Comparison of ENCODE assay signal across 25 mouse cellular contexts in genomic region chr19:3532717-3533260, GRCm38 (mm10). TPM values are rescaled to one million over a fixed set of nuclear protein-coding genes. Genes with fewer than 3 reads are reported as not detected.
DNase-seq lines count a peak whose midpoint lies in the region; ATAC-seq and TF ChIP-seq lines count a peak whose summit lies in the region.
"Had no signal": no experiment of that assay in that cellular context is flagged by ENCODE, and none has a peak within 500 bp of the region (broad histone marks: within the 10 kb centered on the region; RNA-seq: fewer than 3 reads in every experiment).

No protein-coding gene starts in this region.

- no peaks in the 10 kb centered on the region for H3K9me3 ChIP-seq in CH12.LX (replicated peaks; ENCODE audit: low read length)
- H3K9me3 ChIP-seq in E14TG2a.4 (ENCODE audit: low read length), result no peaks in the 10 kb centered on the region
- no peaks in the 10 kb centered on the region for H3K9me3 ChIP-seq in ES-E14 (ENCODE audit: control insufficient read depth, insufficient read depth, low read depth, low read length)
- H3K9me3 ChIP-seq: embryonic facial prominence, embryonic 10.5 days; embryonic facial prominence, embryonic 13.5 days; forebrain, embryonic 12.5 days; forebrain, embryonic 15.5 days; G1E; hindbrain, embryonic 12.5 days; hindbrain, embryonic 15.5 days had no signal

- H3K36me3 ChIP-seq in CH12.LX (replicated peaks in 1 of 2; ENCODE audit: control insufficient read depth in 1 of 2, insufficient read depth in 1 of 2, low read length in 1 of 2) (peaks cover 0 to 20% of the 10 kb centered on the region in 2 experiments), E14TG2a.4 (ENCODE audit: insufficient read depth, low read length) (peaks cover 36% of the 10 kb centered on the region; the same call in 1 of the 2 replicates), ES-E14 (ENCODE audit: control insufficient read depth, insufficient read depth, low read length, poor library complexity, severe bottlenecking) (no peaks in the 10 kb centered on the region)
- H3K36me3 ChIP-seq: hindbrain, embryonic 12.5 days; hindbrain, embryonic 15.5 days had no signal

- peaks cover 33 to 81% of the 10 kb centered on the region in 2 experiments for H3K4me1 ChIP-seq in CH12.LX (ENCODE audit: control insufficient read depth in 1 of 2, insufficient read depth in 2 of 2)
- peaks cover 80% of the 10 kb centered on the region for H3K4me1 ChIP-seq in E14TG2a.4 (replicated peaks; ENCODE audit: low read depth, low read length)
- H3K4me1 ChIP-seq in ES-E14 (ENCODE audit: control insufficient read depth in 2 of 2, insufficient read depth in 2 of 2, low read length in 2 of 2, poor library complexity in 1 of 2), result peaks cover 0 to 11% of the 10 kb centered on the region in 2 experiments; a peak in 2 of 4 replicates
- H3K4me1 ChIP-seq: forebrain, embryonic 12.5 days; forebrain, embryonic 15.5 days; hindbrain, embryonic 12.5 days; hindbrain, embryonic 15.5 days had no signal

- no peak for DNase-seq in CH12.LX (ENCODE audit: extremely low read depth)
- DNase-seq in ES-E14 (ENCODE audit: low read depth, low spot score), result no peak
- peak; percentile 85 for DNase-seq in ZHBTc4 (ENCODE audit: low read depth, low spot score)
- DNase-seq in layer of hippocampus, postnatal 36 days, result no peak
- DNase-seq: adrenal gland, postnatal 10 days; adrenal gland, postnatal 36 days; cerebellum, adult 18-20 months; cerebellum, adult 9-11 months; cerebellum, postnatal 25 days; embryo, embryonic 11 days; gastrocnemius, postnatal 25 days had no signal

- TF ChIP-seq CTCF in CH12.LX (conservative IDR thresholded peaks at IDR 0.05 in 1 of 2, IDR thresholded peaks at IDR 0.05 in 1 of 2; ENCODE audit: low read depth in 2 of 2, low read length in 2 of 2) (no peak), E14TG2a.4 (conservative IDR thresholded peaks at IDR 0.05; ENCODE audit: low read length) (no peak)

- no peak for TF ChIP-seq POLR2A in CH12.LX (IDR thresholded peaks at IDR 0.05; ENCODE audit: low read depth, low read length)

- no peak for TF ChIP-seq RAD21 in CH12.LX (IDR thresholded peaks at IDR 0.05; ENCODE audit: low read depth, low read length)

- in situ Hi-C loops in CH12.LX (cut with MboI; ENCODE audit: low pct_ligation_motif_present, low pct_unique_long_range_greater_than_20kb, low sequenced_read_pairs), result no loop called here
- in situ Hi-C loops in ES-E14 (cut with MboI; ENCODE audit: low sequenced_read_pairs in 2 of 2, unreplicated experiment in 2 of 2), result no loop called here

- peak overlapping the region; percentile 39 for H3K4me2 ChIP-seq in CH12.LX (ENCODE audit: insufficient read depth, low read depth, poor library complexity, severe bottlenecking)
- H3K4me2 ChIP-seq: embryonic facial prominence, embryonic 13.5 days; forebrain, embryonic 12.5 days; forebrain, embryonic 15.5 days; heart, embryonic 11.5 days; hindbrain, embryonic 12.5 days; hindbrain, embryonic 15.5 days had no signal

- H3K27me3 ChIP-seq in CH12.LX (replicated peaks) (no peaks in the 10 kb centered on the region), E14TG2a.4 (ENCODE audit: insufficient read depth, low read length) (no peaks in the 10 kb centered on the region)
- H3K27me3 ChIP-seq: embryonic facial prominence, embryonic 13.5 days; forebrain, embryonic 12.5 days; forebrain, embryonic 15.5 days; hindbrain, embryonic 12.5 days; hindbrain, embryonic 15.5 days; Patski had no signal

- dilution Hi-C loops in CH12.LX (cut with MboI; ENCODE audit: extremely low pct_ligation_motif_present, extremely low pct_unique_long_range_greater_than_20kb, low sequenced_read_pairs), result no loop called here

- no peak for TF ChIP-seq EP300 in CH12.LX (IDR thresholded peaks at IDR 0.05; ENCODE audit: low read length)

- H3K79me2 ChIP-seq in CH12.LX (replicated peaks; ENCODE audit: control insufficient read depth, extremely low read depth, insufficient read depth, poor library complexity, severe bottlenecking), result peaks cover 65% of the 10 kb centered on the region

- peak overlapping the region in 1 of 3 experiments; percentile 6 for H3K4me3 ChIP-seq in CH12.LX (replicated peaks in 1 of 3; ENCODE audit: low read depth in 2 of 3, low read length in 2 of 3, poor library complexity in 1 of 3)
- peak overlapping the region; percentile 64 for H3K4me3 ChIP-seq in E14TG2a.4 (replicated peaks; ENCODE audit: low read length)
- peak overlapping the region; percentile 22 to 52 for H3K4me3 ChIP-seq in ES-E14 (ENCODE audit: insufficient read depth in 1 of 2, low read depth in 1 of 2, low read length in 2 of 2, poor library complexity in 1 of 2, severe bottlenecking in 1 of 2)
- H3K4me3 ChIP-seq: embryonic facial prominence, embryonic 10.5 days; embryonic facial prominence, embryonic 13.5 days; erythroblast, embryonic 14.5 days; forebrain, embryonic 12.5 days; forebrain, embryonic 15.5 days; hindbrain, embryonic 12.5 days; hindbrain, embryonic 15.5 days had no signal

- H3K27ac ChIP-seq in CH12.LX (ENCODE audit: insufficient read depth, low read depth) (peak overlapping the region; percentile 97), ES-E14 (ENCODE audit: insufficient read depth, low read depth, low read length, poor library complexity, severe bottlenecking) (peak overlapping the region; percentile 92)
- H3K27ac ChIP-seq: embryonic facial prominence, embryonic 10.5 days; embryonic facial prominence, embryonic 13.5 days; forebrain, embryonic 12.5 days; forebrain, embryonic 15.5 days; hindbrain, embryonic 12.5 days; hindbrain, embryonic 15.5 days had no signal

- H3K9ac ChIP-seq in CH12.LX (ENCODE audit: insufficient read depth, low read depth) (peak overlapping the region; percentile 23), ES-E14 (ENCODE audit: insufficient read depth, low read depth, low read length, poor library complexity, severe bottlenecking) (peak overlapping the region; percentile 73)
- H3K9ac ChIP-seq: embryonic facial prominence, embryonic 13.5 days; forebrain, embryonic 12.5 days; forebrain, embryonic 15.5 days; hindbrain, embryonic 12.5 days; hindbrain, embryonic 15.5 days had no signal

- ATAC-seq in megakaryocyte progenitor cell, adult 5-6 weeks (replicated peaks; ENCODE audit: poor library complexity), result no peak
- ATAC-seq: CD4-positive, CD25-positive, alpha-beta regulatory T cell, adult 4 months; forebrain, embryonic 15.5 days; intestine, postnatal 0 days; Patski had no signal

TF ChIP-seq in CH12.LX, 34 proteins besides CTCF, POLR2A, EP300 and RAD21:
- no peak for TF ChIP-seq ZNF384 (IDR thresholded peaks at IDR 0.05; ENCODE audit: low read depth, low read length)
- no peak for TF ChIP-seq CHD1 (IDR thresholded peaks at IDR 0.05; ENCODE audit: low read depth, low read length)
- TF ChIP-seq MAZ (IDR thresholded peaks at IDR 0.05; ENCODE audit: low read depth, low read length), result no peak
- TF ChIP-seq MAFK (IDR thresholded peaks at IDR 0.05; ENCODE audit: insufficient replicate concordance, low read length), result no peak
- no peak for TF ChIP-seq USF2 (conservative IDR thresholded peaks at IDR 0.05; ENCODE audit: low read depth, low read length)
- TF ChIP-seq UBTF (IDR thresholded peaks at IDR 0.05; ENCODE audit: low read depth, low read length), result no peak
- no peak for TF ChIP-seq E2F4 (IDR thresholded peaks at IDR 0.05; ENCODE audit: insufficient replicate concordance, low read depth, low read length)
- no peak for TF ChIP-seq ZC3H11A (IDR thresholded peaks at IDR 0.05; ENCODE audit: low read depth, low read length)
- TF ChIP-seq CHD2 (IDR thresholded peaks at IDR 0.05; ENCODE audit: low read length), result no peak
- no peak; the same call in 1 of the 2 replicates for TF ChIP-seq ZMIZ1 (IDR thresholded peaks at IDR 0.05; ENCODE audit: low read depth, low read length)

TF ChIP-seq in ES-E14, 5 proteins besides CTCF, POLR2A, EP300 and RAD21:
- TF ChIP-seq ZNF384 (IDR thresholded peaks at IDR 0.05; ENCODE audit: low read depth, low read length) (no peak), ZC3H11A (IDR thresholded peaks at IDR 0.05; ENCODE audit: borderline replicate concordance, low read depth, low read length) (no peak), MAFK (IDR thresholded peaks at IDR 0.05; ENCODE audit: insufficient read depth, low read depth, low read length) (no peak), CHD2 (IDR thresholded peaks at IDR 0.05; ENCODE audit: low read depth, low read length) (no peak), HCFC1 (IDR thresholded peaks at IDR 0.05; ENCODE audit: borderline replicate concordance, insufficient read depth, low read length) (no peak)

RNA-seq across cellular contexts. Expression of gene Ppp6r3, which starts 42.8 kb away (rescaled TPM):
- 67.0 and 68.5 TPM in 2 replicates for total RNA-seq in CH12.LX (2012; rRNA removed)
- total RNA-seq in CH12.LX (2014; rRNA removed), result 94.6 and 104 TPM in 2 replicates
- polyA plus RNA-seq in CH12.LX (2012; ENCODE audit: insufficient read length, low read depth), result 66.2 and 72.3 TPM in 2 replicates
- 104 and 117 TPM in 2 replicates for total RNA-seq in ES-E14 (2012; rRNA removed)
- 87.2 and 88.0 TPM in 2 replicates for total RNA-seq in megakaryocyte progenitor cell, adult 5-6 weeks (2015)
- total RNA-seq in megakaryocyte progenitor cell, adult 5-6 weeks (2017), result 82.1 and 93.0 TPM in 2 replicates
- 10 to 100 TPM; 82.0 to 89.2 TPM for total RNA-seq in layer of hippocampus, postnatal 36 days (2021)
